Mouse (Mus musculus) CH12.LX (cell line): ENCODE measurements around the gene 2310033P09Rik. TPM values are rescaled to one million over a fixed set of nuclear protein-coding genes. Genes with fewer than 3 reads are reported as not detected.

Experiments used
- DNase-seq: peaks from one replicate; pipeline ENCODE4 v3.0.0-alpha.2; 2013; ENCODE audit errors: extremely low read depth
- H3K27ac ChIP-seq: 2 replicates; pipeline ENCODE4 v1.5.1; 2012; ENCODE audit warnings: low read depth, mild to moderate bottlenecking, control low read depth, moderate library complexity; ENCODE audit not compliant: insufficient read depth
- H3K27me3 ChIP-seq: replicated peaks from 2 replicates; pipeline ENCODE3; 2012; ENCODE audit warnings: inconsistent platforms
- H3K36me3 ChIP-seq, 2 experiments: replicated peaks in 1 of 2; 2 replicates each; pipeline versions ENCODE3 to v1.6.1; 2012; ENCODE audit warnings: inconsistent platforms in 1 of 2, low read length in 1 of 2, mild to moderate bottlenecking in 1 of 2, mixed read lengths in 1 of 2, moderate library complexity in 1 of 2; ENCODE audit not compliant: control insufficient read depth in 1 of 2, insufficient read depth in 1 of 2
- H3K4me1 ChIP-seq, 2 experiments: 2 replicates each; pipeline ENCODE4 v1.6.1; 2012; ENCODE audit warnings: inconsistent platforms in 1 of 2, moderate library complexity in 1 of 2; ENCODE audit not compliant: insufficient read depth in 2 of 2, control insufficient read depth in 1 of 2
- H3K4me2 ChIP-seq: 2 replicates; pipeline ENCODE4 v1.6.1; 2012; ENCODE audit warnings: low read depth, mild to moderate bottlenecking, control low read depth; ENCODE audit not compliant: poor library complexity, insufficient read depth, severe bottlenecking
- H3K4me3 ChIP-seq, 3 experiments: fragments of 150-350 bp in 1 of 3; sonication (generic) in 1 of 3; replicated peaks in 1 of 3; 2 replicates each; pipeline versions ENCODE3 to v1.5.1; 2011 to 2012; ENCODE audit warnings: low read depth in 2 of 3, low read length in 2 of 3, mild to moderate bottlenecking in 2 of 3, moderate library complexity in 2 of 3, control low read depth in 1 of 3, improper control_type of control experiment in 1 of 3, inconsistent platforms in 1 of 3, mixed read lengths in 1 of 3; ENCODE audit not compliant: poor library complexity in 1 of 3
- H3K79me2 ChIP-seq: replicated peaks from 2 replicates; pipeline ENCODE4 v1.6.1; 2012; ENCODE audit warnings: mild to moderate bottlenecking, moderate library complexity; ENCODE audit not compliant: control insufficient read depth, poor library complexity, insufficient read depth, severe bottlenecking; ENCODE audit errors: extremely low read depth
- H3K9ac ChIP-seq: 2 replicates; pipeline ENCODE4 v1.6.1; 2012; ENCODE audit warnings: low read depth, mild to moderate bottlenecking, control low read depth, moderate library complexity; ENCODE audit not compliant: insufficient read depth
- H3K9me3 ChIP-seq: replicated peaks from 2 replicates; pipeline ENCODE3; 2012; ENCODE audit warnings: low read length, inconsistent platforms, mixed read lengths
- BHLHE40 ChIP-seq: IDR thresholded peaks from 2 replicates; pipeline ENCODE4 v1.6.1; 2011; ENCODE audit warnings: mild to moderate bottlenecking, low read depth, low read length, improper control_type of control experiment
- CHD1 ChIP-seq: IDR thresholded peaks from 2 replicates; pipeline ENCODE4 v1.6.1; 2012; ENCODE audit warnings: low read depth, low read length, improper control_type of control experiment, inconsistent platforms
- CHD2 ChIP-seq: IDR thresholded peaks from 2 replicates; pipeline ENCODE4 v1.6.1; 2011; ENCODE audit warnings: low read length, improper control_type of control experiment
- CTCF ChIP-seq, 2 experiments: IDR thresholded peaks in 1 of 2; conservative IDR thresholded peaks in 1 of 2; 2 replicates each; pipeline ENCODE4 v1.5.1; 2011 to 2012; ENCODE audit warnings: low read depth in 2 of 2, low read length in 2 of 2, improper control_type of control experiment in 1 of 2, inconsistent platforms in 1 of 2, mild to moderate bottlenecking in 1 of 2, moderate library complexity in 1 of 2
- ELF1 ChIP-seq: IDR thresholded peaks from 2 replicates; pipeline ENCODE4 v1.6.1; 2014; ENCODE audit warnings: low read depth, mild to moderate bottlenecking, inconsistent platforms, low read length, improper control_type of control experiment
- HCFC1 ChIP-seq: IDR thresholded peaks from 2 replicates; pipeline ENCODE4 v1.6.1; 2012; ENCODE audit warnings: low read depth, mild to moderate bottlenecking, inconsistent platforms, low read length, improper control_type of control experiment
- IRF4 ChIP-seq: IDR thresholded peaks from 2 replicates; pipeline ENCODE4 v1.6.1; 2014; ENCODE audit warnings: low read depth, mild to moderate bottlenecking, inconsistent platforms, low read length, improper control_type of control experiment
- KAT2A ChIP-seq: IDR thresholded peaks from 2 replicates; pipeline ENCODE4 v1.6.1; 2012; ENCODE audit warnings: low read length, improper control_type of control experiment, inconsistent platforms; ENCODE audit not compliant: insufficient replicate concordance
- MAFK ChIP-seq: IDR thresholded peaks from 2 replicates; pipeline ENCODE4 v1.6.1; 2011; ENCODE audit warnings: low read length, improper control_type of control experiment; ENCODE audit not compliant: insufficient replicate concordance
- MXI1 ChIP-seq: IDR thresholded peaks from 2 replicates; pipeline ENCODE4 v1.6.1; 2011; ENCODE audit warnings: mild to moderate bottlenecking, low read depth, low read length, improper control_type of control experiment
- NELFE ChIP-seq: IDR thresholded peaks from 2 replicates; pipeline ENCODE4 v1.6.1; 2011; ENCODE audit warnings: low read depth, low read length, improper control_type of control experiment
- NRF1 ChIP-seq: IDR thresholded peaks from 2 replicates; pipeline ENCODE4 v1.6.1; 2014; ENCODE audit warnings: low read depth, mild to moderate bottlenecking, inconsistent platforms, low read length, improper control_type of control experiment, moderate library complexity
- POLR2A ChIP-seq: IDR thresholded peaks from 2 replicates; pipeline ENCODE4 v1.6.1; 2011; ENCODE audit warnings: low read depth, mild to moderate bottlenecking, improper control_type of control experiment, low read length
- POLR2AphosphoS2 ChIP-seq: IDR thresholded peaks from 2 replicates; pipeline ENCODE4 v1.6.1; 2011; ENCODE audit warnings: low read depth, low read length, improper control_type of control experiment
- RCOR1 ChIP-seq: conservative IDR thresholded peaks from 2 replicates; pipeline ENCODE4 v1.6.1; 2012; ENCODE audit warnings: low read depth, mild to moderate bottlenecking, inconsistent platforms, low read length, improper control_type of control experiment
- SMC3 ChIP-seq: IDR thresholded peaks from 2 replicates; pipeline ENCODE4 v1.6.1; 2011; ENCODE audit warnings: low read depth, low read length, improper control_type of control experiment
- TCF12 ChIP-seq: IDR thresholded peaks from 2 replicates; pipeline ENCODE4 v1.6.1; 2014; ENCODE audit warnings: low read depth, mild to moderate bottlenecking, inconsistent platforms, low read length, improper control_type of control experiment
- UBTF ChIP-seq: IDR thresholded peaks from 2 replicates; pipeline ENCODE4 v1.6.1; 2012; ENCODE audit warnings: low read depth, mild to moderate bottlenecking, inconsistent platforms, low read length, improper control_type of control experiment, moderate library complexity
- USF1 ChIP-seq: IDR thresholded peaks from 2 replicates; pipeline ENCODE4 v1.6.1; 2014; ENCODE audit warnings: low read depth, mild to moderate bottlenecking, inconsistent platforms, low read length, improper control_type of control experiment
- USF2 ChIP-seq: conservative IDR thresholded peaks from 2 replicates; pipeline ENCODE4 v1.6.1; 2011; ENCODE audit warnings: low read depth, low read length, improper control_type of control experiment
- ZC3H11A ChIP-seq: IDR thresholded peaks from 2 replicates; pipeline ENCODE4 v1.6.1; 2012; ENCODE audit warnings: low read depth, mild to moderate bottlenecking, inconsistent platforms, low read length, improper control_type of control experiment
- ZKSCAN1 ChIP-seq: IDR thresholded peaks from 2 replicates; pipeline ENCODE4 v1.6.1; 2012; ENCODE audit warnings: low read depth, inconsistent platforms, low read length, improper control_type of control experiment, borderline replicate concordance
- dilution Hi-C: fragments of 300-500 bp; cut with MboI; formaldehyde crosslinking; loops from 2 replicates; pipeline ENCODE4 v1.14.3; 2020; ENCODE audit warnings: low sequenced_read_pairs; ENCODE audit not compliant: extremely low pct_unique_long_range_greater_than_20kb, extremely low pct_ligation_motif_present
- in situ Hi-C: fragments of 300-500 bp; cut with MboI; formaldehyde crosslinking; loops from 3 replicates; pipeline ENCODE4 v1.14.3; 2019; ENCODE audit warnings: low sequenced_read_pairs, low pct_ligation_motif_present, low pct_unique_long_range_greater_than_20kb, mixed read lengths
- polyA plus RNA-seq: library from polyadenylated mRNA; unstranded; fragments of >175 nt; gene quantifications from 2 replicates; pipeline ENCODE4 v1.2.1, GENCODE M21; 2012; ENCODE audit warnings: low read depth; ENCODE audit not compliant: insufficient read length
- total RNA-seq, 2 experiments: library from RNA; depleted of rRNA; stranded (reverse); fragments of 300-350 nt in 1 of 2; fragments of >200 nt in 1 of 2; gene quantifications; 2 replicates each; pipeline ENCODE4 v1.2.3; 2012 to 2014

Gene 2310033P09Rik
- total and polyA plus RNA-seq, 3 experiments: 7.9 to 44.1 (median 15.3) TPM

DNA sequence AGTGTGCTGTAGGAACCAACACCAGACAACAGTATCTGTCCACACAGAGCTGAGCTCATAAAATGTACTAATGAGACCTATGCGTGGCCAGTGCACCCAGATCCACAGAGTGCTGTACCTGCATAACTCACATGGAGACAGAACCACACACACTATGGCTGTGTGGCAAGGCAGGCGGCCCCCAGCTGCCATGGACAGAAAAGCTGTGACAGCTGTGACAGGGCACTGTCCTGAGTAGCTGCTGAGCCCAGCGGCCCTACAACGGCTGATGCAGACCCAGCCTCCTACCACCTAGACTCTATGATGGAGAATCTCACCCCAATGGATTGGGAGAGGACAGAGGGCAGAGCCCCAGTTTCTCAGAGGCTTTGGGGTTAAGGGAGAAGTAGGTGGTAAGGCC, 48.6 kb upstream of the 2310033P09Rik start:
- H3K4me2 ChIP-seq: peak overlapping the region; percentile 11; the same call in 1 of the 2 replicates
- TF ChIP-seq ELF1 (no peak), NELFE (no peak), USF2 (no peak), CTCF (conservative IDR thresholded peaks at IDR 0.05 in 1 of 2, IDR thresholded peaks at IDR 0.05 in 1 of 2; ENCODE audit: low read depth in 2 of 2, low read length in 2 of 2) (no peak), CHD2 (no peak), IRF4 (no peak), KAT2A (no peak), BHLHE40 (no peak), RCOR1 (no peak), NRF1 (no peak), UBTF (no peak), HCFC1 (no peak), ZKSCAN1 (no peak), POLR2AphosphoS2 (no peak), USF1 (no peak), CHD1 (no peak), MAFK (no peak), POLR2A (no peak), ZC3H11A (no peak), MXI1 (no peak)
- TF ChIP-seq, all 38 proteins: peak for 0
- no peaks in the 10 kb centered on the region for H3K9me3 ChIP-seq
- H3K9ac ChIP-seq: no peak overlapping the region
- dilution Hi-C loops (no loop called here), in situ Hi-C loops (no loop called here)
- no peaks in the 10 kb centered on the region for H3K79me2 ChIP-seq
- H3K27me3 ChIP-seq: no peaks in the 10 kb centered on the region
- H3K4me1 ChIP-seq: peaks cover 28 to 56% of the 10 kb centered on the region in 2 experiments
- peak overlapping the region; percentile 15; the same call in 1 of the 2 replicates for H3K27ac ChIP-seq
- peak overlapping the region in 2 of 3 experiments; percentile 0 to 8 for H3K4me3 ChIP-seq
- peaks cover 11 to 36% of the 10 kb centered on the region in 2 experiments for H3K36me3 ChIP-seq
- no peak for DNase-seq

DNA sequence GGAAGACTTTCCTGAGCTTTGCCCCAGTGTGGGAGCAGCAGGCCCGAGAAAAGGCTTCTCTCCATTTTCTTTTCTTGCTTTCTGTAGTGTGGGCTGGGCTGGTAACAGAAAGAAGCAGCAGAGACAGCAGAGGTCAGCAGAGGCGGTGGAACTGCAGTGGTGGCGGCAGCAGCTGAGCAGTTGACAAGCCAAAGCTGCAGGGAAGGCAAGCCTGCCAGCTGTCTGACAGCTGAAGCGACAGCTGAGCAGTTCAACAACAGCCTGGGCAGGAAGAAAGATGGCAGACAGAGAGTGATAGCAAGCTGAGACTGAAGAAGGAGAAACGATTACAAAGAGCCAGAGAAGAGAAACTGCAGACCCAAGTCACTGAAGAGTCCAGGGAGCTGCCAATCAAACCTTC, 46.7 kb upstream of the 2310033P09Rik start:
- Histone ChIP-seq H3K27ac (no peak overlapping the region), H3K27me3 (no peaks in the 10 kb centered on the region), H3K36me3 (peaks cover 7 to 26% of the 10 kb centered on the region in 2 experiments), H3K79me2 (no peaks in the 10 kb centered on the region), H3K9me3 (no peaks in the 10 kb centered on the region), H3K9ac (no peak overlapping the region), H3K4me1 (peaks cover 28 to 57% of the 10 kb centered on the region in 2 experiments), H3K4me2 (no peak overlapping the region), H3K4me3 (no peak overlapping the region)
- in situ Hi-C loops: no loop called here
- dilution Hi-C loops: no loop called here
- TF ChIP-seq USF2: no peak
- TF ChIP-seq SMC3: no peak
- TF ChIP-seq MXI1: no peak
- TF ChIP-seq TCF12: no peak
- DNase-seq: no peak
